Comparison of ENCODE assay signal across 22 mouse cellular contexts in genomic region chr10:26639118-26639517, GRCm38 (mm10).
A peak's percentile ranks its signal among the peaks of the same experiment; 100 is the strongest.
DNase-seq lines count a peak whose midpoint lies in the region; ATAC-seq and TF ChIP-seq lines count a peak whose summit lies in the region.
"Had no signal": no experiment of that assay in that cellular context is flagged by ENCODE, and none has a peak within 500 bp of the region (broad histone marks: within the 10 kb centered on the region; RNA-seq: fewer than 3 reads in every experiment).

No protein-coding gene starts in this region.

- H3K9me3 ChIP-seq in forebrain, embryonic 14.5 days (replicated peaks; ENCODE audit: control insufficient read depth, low read length) = no peaks in the 10 kb centered on the region
- H3K9me3 ChIP-seq in forebrain, embryonic 11.5 days (ENCODE audit: control insufficient read depth, low read length) = no peaks in the 10 kb centered on the region
- H3K9me3 ChIP-seq in hindbrain, postnatal 0 days (ENCODE audit: low read length) = no peaks in the 10 kb centered on the region
- no peaks in the 10 kb centered on the region for H3K9me3 ChIP-seq in hindbrain, embryonic 13.5 days
- H3K9me3 ChIP-seq in midbrain, postnatal 0 days (ENCODE audit: low read length) = no peaks in the 10 kb centered on the region
- H3K9me3 ChIP-seq: embryonic facial prominence, embryonic 12.5 days; heart, embryonic 10.5 days; hindbrain, embryonic 15.5 days had no signal

- no peaks in the 10 kb centered on the region for H3K4me1 ChIP-seq in forebrain, embryonic 14.5 days (ENCODE audit: control insufficient read depth, insufficient read depth, low read length)
- H3K4me1 ChIP-seq in forebrain, embryonic 11.5 days (replicated peaks; ENCODE audit: control insufficient read depth, insufficient read depth, low read length) = no peaks in the 10 kb centered on the region
- no peaks in the 10 kb centered on the region for H3K4me1 ChIP-seq in hindbrain, postnatal 0 days (ENCODE audit: insufficient read depth, low read length)
- H3K4me1 ChIP-seq in hindbrain, embryonic 13.5 days (replicated peaks) = no peaks in the 10 kb centered on the region
- H3K4me1 ChIP-seq in midbrain, postnatal 0 days (ENCODE audit: insufficient read depth, low read length) = no peaks in the 10 kb centered on the region
- H3K4me1 ChIP-seq: embryonic facial prominence, embryonic 12.5 days; heart, embryonic 10.5 days; hindbrain, embryonic 15.5 days had no signal

- no peak overlapping the region for H3K4me2 ChIP-seq in forebrain, embryonic 14.5 days (ENCODE audit: low read length)
- no peak overlapping the region for H3K4me2 ChIP-seq in forebrain, embryonic 11.5 days (ENCODE audit: low read depth, low read length, severe bottlenecking)
- H3K4me2 ChIP-seq in hindbrain, postnatal 0 days (ENCODE audit: low read depth, low read length) = no peak overlapping the region
- no peak overlapping the region for H3K4me2 ChIP-seq in hindbrain, embryonic 13.5 days
- no peak overlapping the region for H3K4me2 ChIP-seq in midbrain, postnatal 0 days (ENCODE audit: low read depth, low read length, poor library complexity, severe bottlenecking)
- H3K4me2 ChIP-seq: embryonic facial prominence, embryonic 12.5 days; hindbrain, embryonic 15.5 days had no signal

- DNase-seq in forebrain, embryonic 14.5 days (ENCODE audit: low spot score) = peak; percentile 15
- DNase-seq in forebrain, embryonic 11.5 days (ENCODE audit: low spot score) = no peak
- peak; percentile 5 for DNase-seq in hindbrain, postnatal 0 days (ENCODE audit: low spot score)
- peak; percentile 88 for DNase-seq in Muller cell, postnatal 12 days (ENCODE audit: inconsistent ontology term)
- DNase-seq in midbrain, postnatal 0 days (ENCODE audit: low spot score) = no peak
- no peak for DNase-seq in layer of hippocampus, adult 9-10 months (ENCODE audit: low spot score)
- DNase-seq: adrenal gland, adult 2 months; adrenal gland, postnatal 25 days; cerebellum, adult 2 months; cerebellum, postnatal 14 days; embryo, embryonic 11 days; gastrocnemius, postnatal 10 days; heart, adult 18-20 months; heart, postnatal 10 days; heart, postnatal 4 days had no signal

- no peaks in the 10 kb centered on the region for H3K27me3 ChIP-seq in forebrain, embryonic 14.5 days (replicated peaks; ENCODE audit: control insufficient read depth, insufficient read depth, low read length)
- no peaks in the 10 kb centered on the region for H3K27me3 ChIP-seq in forebrain, embryonic 11.5 days (ENCODE audit: control insufficient read depth, insufficient read depth, low read length)
- no peaks in the 10 kb centered on the region for H3K27me3 ChIP-seq in hindbrain, postnatal 0 days (ENCODE audit: insufficient read depth, low read length)
- no peaks in the 10 kb centered on the region for H3K27me3 ChIP-seq in hindbrain, embryonic 13.5 days
- H3K27me3 ChIP-seq in midbrain, postnatal 0 days (ENCODE audit: insufficient read depth, low read length) = no peaks in the 10 kb centered on the region
- H3K27me3 ChIP-seq: CH12.LX; embryonic facial prominence, embryonic 12.5 days; hindbrain, embryonic 15.5 days had no signal

- 67% methylated on average over 3 of the region's 3 CpGs for WGBS in forebrain, embryonic 14.5 days
- 86% methylated on average over 3 of the region's 3 CpGs for WGBS in forebrain, embryonic 11.5 days
- WGBS in hindbrain, postnatal 0 days = 44% methylated on average over 3 of the region's 3 CpGs
- 71% methylated on average over 3 of the region's 3 CpGs for WGBS in hindbrain, embryonic 13.5 days
- WGBS in midbrain, postnatal 0 days = 39% methylated on average over 3 of the region's 3 CpGs

- ATAC-seq in forebrain, embryonic 14.5 days = no peak
- no peak for ATAC-seq in forebrain, embryonic 11.5 days (replicated peaks; ENCODE audit: low FRiP score)
- no peak for ATAC-seq in hindbrain, postnatal 0 days
- no peak for ATAC-seq in hindbrain, embryonic 13.5 days (ENCODE audit: low FRiP score)
- 0 out of 2 replicates have a peak, but pooled peaks have one; percentile 34 for ATAC-seq in midbrain, postnatal 0 days (ENCODE audit: low FRiP score)
- ATAC-seq: inflammation-experienced regulatory T-cells, adult 6 months; intestine, postnatal 0 days had no signal

- no peak overlapping the region for H3K4me3 ChIP-seq in forebrain, embryonic 14.5 days (ENCODE audit: low read depth, low read length)
- no peak overlapping the region for H3K4me3 ChIP-seq in forebrain, embryonic 11.5 days (ENCODE audit: low read depth, low read length)
- no peak overlapping the region for H3K4me3 ChIP-seq in hindbrain, postnatal 0 days (ENCODE audit: low read length)
- no peak overlapping the region for H3K4me3 ChIP-seq in hindbrain, embryonic 13.5 days
- no peak overlapping the region for H3K4me3 ChIP-seq in midbrain, postnatal 0 days (ENCODE audit: low read depth, low read length)
- H3K4me3 ChIP-seq: embryonic facial prominence, embryonic 12.5 days; heart, embryonic 10.5 days; hindbrain, embryonic 15.5 days had no signal

- no peak overlapping the region for H3K27ac ChIP-seq in forebrain, embryonic 14.5 days (ENCODE audit: low read depth, low read length)
- no peak overlapping the region for H3K27ac ChIP-seq in forebrain, embryonic 11.5 days (ENCODE audit: low read depth, low read length)
- H3K27ac ChIP-seq in hindbrain, postnatal 0 days = no peak overlapping the region
- no peak overlapping the region for H3K27ac ChIP-seq in hindbrain, embryonic 13.5 days
- H3K27ac ChIP-seq in midbrain, postnatal 0 days (ENCODE audit: low read depth, low read length) = no peak overlapping the region
- H3K27ac ChIP-seq: embryonic facial prominence, embryonic 12.5 days; heart, embryonic 10.5 days; hindbrain, embryonic 15.5 days had no signal

- no peak for TF ChIP-seq CTCF in hindbrain, postnatal 0 days (IDR thresholded peaks at IDR 0.05; ENCODE audit: low read depth)
- TF ChIP-seq CTCF in midbrain, postnatal 0 days (IDR thresholded peaks at IDR 0.05) = no peak

- H3K9ac ChIP-seq in forebrain, embryonic 14.5 days (ENCODE audit: low read length) = no peak overlapping the region
- H3K9ac ChIP-seq in forebrain, embryonic 11.5 days (ENCODE audit: low read length) = no peak overlapping the region
- H3K9ac ChIP-seq in hindbrain, postnatal 0 days (replicated peaks; ENCODE audit: low read length) = no peak overlapping the region
- H3K9ac ChIP-seq in hindbrain, embryonic 13.5 days = no peak overlapping the region
- no peak overlapping the region for H3K9ac ChIP-seq in midbrain, postnatal 0 days (replicated peaks; ENCODE audit: low read length, poor library complexity, severe bottlenecking)
- H3K9ac ChIP-seq: embryonic facial prominence, embryonic 12.5 days; hindbrain, embryonic 15.5 days had no signal

- no peaks in the 10 kb centered on the region for H3K36me3 ChIP-seq in forebrain, embryonic 14.5 days (ENCODE audit: control insufficient read depth, insufficient read depth, low read length)
- no peaks in the 10 kb centered on the region for H3K36me3 ChIP-seq in forebrain, embryonic 11.5 days (ENCODE audit: control insufficient read depth, insufficient read depth, low read length)
- no peaks in the 10 kb centered on the region for H3K36me3 ChIP-seq in hindbrain, postnatal 0 days (ENCODE audit: insufficient read depth, low read length)
- H3K36me3 ChIP-seq in hindbrain, embryonic 13.5 days = no peaks in the 10 kb centered on the region
- no peaks in the 10 kb centered on the region for H3K36me3 ChIP-seq in midbrain, postnatal 0 days (ENCODE audit: insufficient read depth, low read length)
- H3K36me3 ChIP-seq: embryonic facial prominence, embryonic 12.5 days; heart, embryonic 10.5 days; hindbrain, embryonic 15.5 days had no signal

Comparison
In these comparisons a context has a peak if more than half of its experiments do, and no peak if none do; other contexts are left out.
1. DNase-seq: peak in forebrain, embryonic 14.5 days (single experiment), hindbrain, postnatal 0 days (single experiment) and Muller cell, postnatal 12 days (single experiment); none in forebrain, embryonic 11.5 days (single experiment), midbrain, postnatal 0 days (single experiment) and layer of hippocampus, adult 9-10 months (single experiment).